Mouse (Mus musculus): ENCODE results near the gene Acsl5. TPM values are rescaled to one million over a fixed set of nuclear protein-coding genes. Genes with fewer than 3 reads are reported as not detected.
A peak's percentile ranks its signal among the peaks of the same experiment; 100 is the strongest.

Acsl5 gene
- polyA plus RNA-seq (2014; fragmentation: Nextera tagmentation; extraction: Ambion mirVana), result 19.7 and 20.9 TPM in 2 replicates

GRCm38 (mm10) chr19:55251383-55252124, at the start of gene Acsl5:
Gene Acsl5 (plus strand): TSS chr19:55251938.
- H3K4me3 ChIP-seq (ENCODE audit: low read depth, low read length), result no peak within 1 kb of the TSS
- no peak for ATAC-seq (replicated peaks; ENCODE audit: low FRiP score)

GRCm38 (mm10) chr19:55206482-55207138, 45.1 kb upstream of the Acsl5 start:
- Histone ChIP-seq H3K9me3 (ENCODE audit: control insufficient read depth, low read length) (no peaks in the 10 kb centered on the region), H3K4me3 (ENCODE audit: low read depth, low read length) (no peak overlapping the region), H3K27me3 (ENCODE audit: control insufficient read depth, insufficient read depth, low read length) (no peaks in the 10 kb centered on the region), H3K4me2 (ENCODE audit: low read depth, low read length, severe bottlenecking) (no peak overlapping the region), H3K4me1 (replicated peaks; ENCODE audit: control insufficient read depth, insufficient read depth, low read length) (no peaks in the 10 kb centered on the region), H3K36me3 (ENCODE audit: control insufficient read depth, insufficient read depth, low read length) (no peaks in the 10 kb centered on the region), H3K27ac (ENCODE audit: low read depth, low read length) (no peak overlapping the region), H3K9ac (ENCODE audit: low read length) (no peak overlapping the region)
- ATAC-seq (replicated peaks; ENCODE audit: low FRiP score), result 0 out of 2 replicates have a peak, but pooled peaks have one; percentile 21
- WGBS, result 37% methylated on average over 8 of the region's 8 CpGs
- DNase-seq (ENCODE audit: low spot score), result peak; percentile 64

More at GRCm38 (mm10) chr19:55251383-55252124, at the start of gene Acsl5:
- no peak within 1 kb of the TSS for H3K27ac ChIP-seq (ENCODE audit: low read depth, low read length)
- WGBS, result 94% methylated on average over 9 of the region's 9 CpGs
- no peak within 1 kb of the TSS for H3K9ac ChIP-seq (ENCODE audit: low read length)
- H3K4me2 ChIP-seq (ENCODE audit: low read depth, low read length, severe bottlenecking), result no peak within 1 kb of the TSS
- no peaks in the 10 kb centered on the region for H3K9me3 ChIP-seq (ENCODE audit: control insufficient read depth, low read length)
- H3K4me1 ChIP-seq (replicated peaks; ENCODE audit: control insufficient read depth, insufficient read depth, low read length), result peaks cover 5% of the 10 kb centered on the region; the same call in 1 of the 2 replicates
- no peak for DNase-seq (ENCODE audit: low spot score)
- H3K27me3 ChIP-seq (ENCODE audit: control insufficient read depth, insufficient read depth, low read length), result no peaks in the 10 kb centered on the region
- H3K36me3 ChIP-seq (ENCODE audit: control insufficient read depth, insufficient read depth, low read length), result no peaks in the 10 kb centered on the region

- ATAC-seq (replicated peaks; ENCODE audit: low FRiP score) (no peak), DNase-seq (ENCODE audit: low spot score) (no peak)
- H3K9ac ChIP-seq (ENCODE audit: low read length), result no peak overlapping the region
- H3K27ac ChIP-seq (ENCODE audit: low read depth, low read length), result no peak overlapping the region
- no peak overlapping the region for H3K4me3 ChIP-seq (ENCODE audit: low read depth, low read length)
- WGBS, result 63% methylated on average over 6 of the region's 6 CpGs
- H3K4me2 ChIP-seq (ENCODE audit: low read depth, low read length, severe bottlenecking), result no peak overlapping the region
- no peaks in the 10 kb centered on the region for H3K9me3 ChIP-seq (ENCODE audit: control insufficient read depth, low read length)
- no peaks in the 10 kb centered on the region for H3K4me1 ChIP-seq (replicated peaks; ENCODE audit: control insufficient read depth, insufficient read depth, low read length)
- no peaks in the 10 kb centered on the region for H3K36me3 ChIP-seq (ENCODE audit: control insufficient read depth, insufficient read depth, low read length)
- no peaks in the 10 kb centered on the region for H3K27me3 ChIP-seq (ENCODE audit: control insufficient read depth, insufficient read depth, low read length)
Measured at GRCm38 (mm10) chr19:55207205-55207604, 44.5 kb upstream of the Acsl5 start.

- H3K27ac ChIP-seq (ENCODE audit: low read depth, low read length), result no peak overlapping the region
- no peaks in the 10 kb centered on the region for H3K36me3 ChIP-seq (ENCODE audit: control insufficient read depth, insufficient read depth, low read length)
- no peak overlapping the region for H3K9ac ChIP-seq (ENCODE audit: low read length)
- ATAC-seq (replicated peaks; ENCODE audit: low FRiP score) (no peak), DNase-seq (ENCODE audit: low spot score) (no peak)
- H3K27me3 ChIP-seq (ENCODE audit: control insufficient read depth, insufficient read depth, low read length), result no peaks in the 10 kb centered on the region
- no peak overlapping the region for H3K4me3 ChIP-seq (ENCODE audit: low read depth, low read length)
- H3K4me2 ChIP-seq (ENCODE audit: low read depth, low read length, severe bottlenecking), result no peak overlapping the region
- no peaks in the 10 kb centered on the region for H3K4me1 ChIP-seq (replicated peaks; ENCODE audit: control insufficient read depth, insufficient read depth, low read length)
- 66% methylated on average over 25 of the region's 25 CpGs for whole genome bisulfite sequencing
- H3K9me3 ChIP-seq (ENCODE audit: control insufficient read depth, low read length), result no peaks in the 10 kb centered on the region
Measured at GRCm38 (mm10) chr19:55207746-55208538, 43.8 kb upstream of the Acsl5 start.

- 85% methylated on average over 4 of the region's 4 CpGs for WGBS
- DNase-seq (ENCODE audit: low spot score) (no peak), ATAC-seq (replicated peaks; ENCODE audit: low FRiP score) (no peak)
- no peaks in the 10 kb centered on the region for H3K4me1 ChIP-seq (replicated peaks; ENCODE audit: control insufficient read depth, insufficient read depth, low read length)
- no peak overlapping the region for H3K9ac ChIP-seq (ENCODE audit: low read length)
- H3K9me3 ChIP-seq (ENCODE audit: control insufficient read depth, low read length), result no peaks in the 10 kb centered on the region
- H3K4me3 ChIP-seq (ENCODE audit: low read depth, low read length), result no peak overlapping the region
- no peak overlapping the region for H3K27ac ChIP-seq (ENCODE audit: low read depth, low read length)
- no peaks in the 10 kb centered on the region for H3K36me3 ChIP-seq (ENCODE audit: control insufficient read depth, insufficient read depth, low read length)
- H3K4me2 ChIP-seq (ENCODE audit: low read depth, low read length, severe bottlenecking), result no peak overlapping the region
- H3K27me3 ChIP-seq (ENCODE audit: control insufficient read depth, insufficient read depth, low read length), result no peaks in the 10 kb centered on the region
Measured at GRCm38 (mm10) chr19:55208654-55209053, 43.1 kb upstream of the Acsl5 start.

- ATAC-seq (replicated peaks; ENCODE audit: low FRiP score), result no peak
- Histone ChIP-seq H3K9me3 (ENCODE audit: control insufficient read depth, low read length) (no peaks in the 10 kb centered on the region), H3K27ac (ENCODE audit: low read depth, low read length) (no peak overlapping the region), H3K4me2 (ENCODE audit: low read depth, low read length, severe bottlenecking) (no peak overlapping the region), H3K36me3 (ENCODE audit: control insufficient read depth, insufficient read depth, low read length) (no peaks in the 10 kb centered on the region), H3K9ac (ENCODE audit: low read length) (no peak overlapping the region), H3K4me3 (ENCODE audit: low read depth, low read length) (no peak overlapping the region), H3K4me1 (replicated peaks; ENCODE audit: control insufficient read depth, insufficient read depth, low read length) (no peaks in the 10 kb centered on the region), H3K27me3 (ENCODE audit: control insufficient read depth, insufficient read depth, low read length) (no peaks in the 10 kb centered on the region)
- 84% methylated on average over 3 of the region's 3 CpGs for WGBS
- no peak for DNase-seq (ENCODE audit: low spot score)
Measured at GRCm38 (mm10) chr19:55209084-55209483, 42.7 kb upstream of the Acsl5 start.

- Histone ChIP-seq H3K4me3 (ENCODE audit: low read depth, low read length) (no peak overlapping the region), H3K4me2 (ENCODE audit: low read depth, low read length, severe bottlenecking) (no peak overlapping the region), H3K27ac (ENCODE audit: low read depth, low read length) (no peak overlapping the region), H3K9me3 (ENCODE audit: control insufficient read depth, low read length) (no peaks in the 10 kb centered on the region), H3K36me3 (ENCODE audit: control insufficient read depth, insufficient read depth, low read length) (no peaks in the 10 kb centered on the region), H3K9ac (ENCODE audit: low read length) (no peak overlapping the region), H3K27me3 (ENCODE audit: control insufficient read depth, insufficient read depth, low read length) (no peaks in the 10 kb centered on the region), H3K4me1 (replicated peaks; ENCODE audit: control insufficient read depth, insufficient read depth, low read length) (no peaks in the 10 kb centered on the region)
- DNase-seq (ENCODE audit: low spot score), result no peak
- peak; percentile 39; the same call in 1 of the 2 replicates for ATAC-seq (replicated peaks; ENCODE audit: low FRiP score)
- WGBS, result 100% methylated on average over 1 of the region's 1 CpGs
Measured at GRCm38 (mm10) chr19:55211698-55212097, 40.0 kb upstream of the Acsl5 start.

- Histone ChIP-seq H3K9ac (ENCODE audit: low read length) (no peak overlapping the region), H3K27me3 (ENCODE audit: control insufficient read depth, insufficient read depth, low read length) (no peaks in the 10 kb centered on the region), H3K36me3 (ENCODE audit: control insufficient read depth, insufficient read depth, low read length) (no peaks in the 10 kb centered on the region), H3K4me2 (ENCODE audit: low read depth, low read length, severe bottlenecking) (no peak overlapping the region), H3K27ac (ENCODE audit: low read depth, low read length) (no peak overlapping the region), H3K9me3 (ENCODE audit: control insufficient read depth, low read length) (no peaks in the 10 kb centered on the region), H3K4me3 (ENCODE audit: low read depth, low read length) (no peak overlapping the region), H3K4me1 (replicated peaks; ENCODE audit: control insufficient read depth, insufficient read depth, low read length) (peaks cover under 1% of the 10 kb centered on the region; the same call in 1 of the 2 replicates)
- ATAC-seq (replicated peaks; ENCODE audit: low FRiP score), result no peak
- no peak for DNase-seq (ENCODE audit: low spot score)
- WGBS, result 86% methylated on average over 12 of the region's 12 CpGs
Measured at GRCm38 (mm10) chr19:55213617-55214340, 38.0 kb upstream of the Acsl5 start.

Data from forebrain, embryonic 11.5 days (tissue).